Mouse (Mus musculus): ENCODE measurements around the gene Insl3. TPM values are rescaled to one million over a fixed set of nuclear protein-coding genes. Genes with fewer than 3 reads are reported as not detected.
"Not testable (repeated sequence)": the region's sequence is repeated elsewhere in the genome, so short reads cannot be mapped to it uniquely, and the experiment has no call there.

The Insl3 gene
- total RNA-seq, 2 experiments from 2014 or later = 1.0 to 1.2 TPM

DNA sequence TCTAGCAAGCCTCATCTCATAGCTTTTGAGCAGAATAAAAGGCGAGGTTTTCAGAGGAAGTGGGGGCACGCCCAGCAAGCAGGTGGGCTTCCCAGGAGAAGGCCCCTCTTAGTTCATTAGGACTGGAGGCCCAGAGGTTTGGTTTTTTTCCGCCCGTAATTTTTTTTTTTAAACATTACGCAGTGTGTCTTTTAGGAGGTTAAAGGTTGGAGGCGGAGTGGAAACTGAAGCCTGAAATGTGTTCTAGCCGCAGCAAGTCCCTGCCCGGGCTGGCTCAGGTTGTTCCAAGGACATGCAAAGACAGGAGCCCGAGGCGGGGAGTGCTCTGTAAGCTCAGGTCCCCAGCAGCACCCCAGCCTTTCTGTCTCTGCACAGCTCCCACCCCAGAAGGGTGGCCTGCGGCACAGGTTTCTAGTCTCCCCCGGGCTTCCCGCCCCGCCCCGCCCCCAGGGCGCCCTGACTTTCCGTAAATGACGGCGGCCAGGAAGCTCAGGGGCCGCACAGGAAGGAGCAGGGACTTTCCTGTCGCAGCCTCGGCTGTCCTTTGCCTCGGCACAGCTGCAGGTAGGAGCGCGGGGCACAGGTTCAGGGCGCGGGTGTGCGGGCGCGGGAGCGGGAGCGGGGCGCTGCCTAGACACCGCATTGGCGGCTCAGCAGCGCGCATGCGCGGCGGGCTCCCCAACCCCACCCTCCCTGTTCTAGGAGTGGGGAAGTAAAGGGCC is 12.8 kb upstream of the Insl3 start, which contains the start of gene Jak3:
Gene Jak3, plus strand, starts transcription at position 277 of the 722 bp plus-strand sequence.
- peak in 1 of 2 experiments; percentile 47 for DNase-seq
- intact Hi-C loops (cut with DNase I) = no loop called here

GRCm38 (mm10) chr8:71676803-71677202 is 12.2 kb upstream of the Insl3 start:
- intact Hi-C loops (cut with DNase I) = no loop called here

DNA sequence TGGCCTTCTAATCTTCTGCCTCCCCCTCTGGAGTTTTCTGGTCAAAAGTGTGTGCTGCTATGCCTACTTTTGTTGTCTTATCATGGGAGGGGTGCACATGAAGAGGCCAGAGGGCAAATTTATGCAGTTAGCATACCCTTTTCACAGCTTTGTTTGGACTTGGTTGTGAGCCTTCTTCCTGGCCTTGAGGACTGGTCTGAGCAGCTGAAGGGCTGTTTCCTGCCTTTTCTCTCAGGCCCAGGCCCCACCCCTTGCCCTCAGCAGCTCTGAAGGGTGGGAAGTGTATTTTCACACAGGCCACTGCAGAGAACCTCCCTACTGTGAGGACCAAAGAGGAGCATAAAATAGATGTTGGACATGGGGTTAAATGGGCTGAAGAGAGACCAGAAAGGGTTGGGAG is 11.5 kb upstream of the Insl3 start:
- DNase-seq = no peak
- intact Hi-C loops (cut with DNase I) = no loop called here

More at GRCm38 (mm10) chr8:71676803-71677202, 12.2 kb upstream of the Insl3 start:
- no peak for DNase-seq

DNA sequence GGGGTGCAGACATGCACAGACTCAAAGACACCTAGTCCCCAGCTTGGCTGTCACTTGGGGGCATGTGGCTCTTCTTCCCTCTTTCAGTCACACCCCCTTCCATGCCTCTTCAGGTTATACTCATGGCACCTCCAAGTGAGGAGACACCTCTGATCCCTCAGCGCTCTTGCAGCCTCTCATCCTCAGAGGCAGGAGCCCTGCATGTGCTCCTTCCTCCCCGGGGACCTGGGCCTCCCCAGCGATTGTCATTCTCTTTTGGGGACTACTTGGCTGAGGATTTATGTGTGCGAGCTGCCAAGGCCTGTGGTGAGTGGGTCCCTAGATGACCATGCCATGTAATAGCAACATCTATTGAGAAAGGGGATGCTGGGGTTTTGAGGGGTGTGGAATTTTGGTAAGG is 10.8 kb upstream of the Insl3 start:
- no peak for DNase-seq
- intact Hi-C loops (cut with DNase I) = no loop called here

GRCm38 (mm10) chr8:71679116-71679515 is 9.9 kb upstream of the Insl3 start:
- no peak for DNase-seq
- intact Hi-C loops (cut with DNase I) = no loop called here

DNA sequence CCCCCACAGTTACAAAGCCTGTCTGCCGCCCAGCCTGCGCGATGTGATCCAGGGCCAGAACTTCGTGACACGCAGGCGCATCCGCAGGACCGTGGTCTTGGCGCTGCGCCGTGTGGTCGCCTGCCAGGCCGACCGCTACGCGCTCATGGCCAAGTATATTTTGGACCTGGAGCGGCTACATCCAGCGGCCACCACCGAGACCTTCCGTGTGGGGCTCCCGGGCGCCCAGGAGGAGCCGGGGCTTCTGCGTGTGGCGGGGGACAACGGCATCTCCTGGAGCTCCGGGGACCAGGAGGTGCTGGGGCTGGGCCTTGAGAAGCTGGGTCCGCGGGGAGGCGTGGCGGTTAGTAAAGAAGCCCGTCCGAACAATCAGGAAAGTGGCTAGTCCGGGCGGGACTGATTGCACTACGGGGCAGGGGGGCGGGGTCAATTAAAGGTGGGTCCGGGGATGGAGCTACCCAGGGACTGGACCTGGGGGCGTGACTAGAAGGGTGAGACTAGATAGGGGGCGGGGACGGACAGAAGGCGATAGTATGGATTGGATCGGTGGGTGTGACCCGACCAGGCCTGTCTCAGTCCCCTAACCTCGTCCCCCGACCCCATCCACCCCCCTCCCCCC is 9.4 kb upstream of the Insl3 start:
- no peak for DNase-seq
- intact Hi-C loops (cut with DNase I) = no loop called here

DNA sequence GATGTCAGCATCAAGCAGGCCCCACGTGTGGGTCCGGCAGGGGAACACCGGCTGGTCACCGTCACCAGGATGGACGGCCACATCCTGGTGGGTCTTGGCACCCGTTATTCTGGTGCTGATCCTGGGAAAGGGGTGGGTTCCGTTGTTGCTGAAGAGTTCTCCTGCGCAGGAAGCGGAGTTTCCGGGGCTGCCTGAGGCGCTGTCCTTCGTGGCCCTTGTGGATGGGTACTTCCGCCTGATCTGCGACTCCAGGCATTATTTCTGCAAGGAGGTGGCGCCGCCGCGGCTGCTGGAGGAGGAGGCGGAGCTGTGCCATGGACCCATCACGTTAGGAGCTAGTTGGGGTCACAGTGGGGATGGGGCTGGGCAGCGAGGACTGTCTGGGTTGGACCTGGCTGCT is 8.5 kb upstream of the Insl3 start:
- no peak for DNase-seq
- intact Hi-C loops (cut with DNase I) = no loop called here

GRCm38 (mm10) chr8:71681369-71681915 is 7.6 kb upstream of the Insl3 start:
- DNase-seq = no peak
- intact Hi-C loops (cut with DNase I) = no loop called here

- intact Hi-C loops (cut with DNase I) = no loop called here
- DNase-seq = no peak
These were observed 6.2 kb upstream of the Insl3 start for GRCm38 (mm10) chr8:71682832-71683231.

- intact Hi-C loops (cut with DNase I) = no loop called here
- DNase-seq = no peak
These were observed 4.3 kb upstream of the Insl3 start for GRCm38 (mm10) chr8:71684701-71685100.

GRCm38 (mm10) chr8:71685573-71685972 is 3.4 kb upstream of the Insl3 start:
- intact Hi-C loops (cut with DNase I) = no loop called here

DNA sequence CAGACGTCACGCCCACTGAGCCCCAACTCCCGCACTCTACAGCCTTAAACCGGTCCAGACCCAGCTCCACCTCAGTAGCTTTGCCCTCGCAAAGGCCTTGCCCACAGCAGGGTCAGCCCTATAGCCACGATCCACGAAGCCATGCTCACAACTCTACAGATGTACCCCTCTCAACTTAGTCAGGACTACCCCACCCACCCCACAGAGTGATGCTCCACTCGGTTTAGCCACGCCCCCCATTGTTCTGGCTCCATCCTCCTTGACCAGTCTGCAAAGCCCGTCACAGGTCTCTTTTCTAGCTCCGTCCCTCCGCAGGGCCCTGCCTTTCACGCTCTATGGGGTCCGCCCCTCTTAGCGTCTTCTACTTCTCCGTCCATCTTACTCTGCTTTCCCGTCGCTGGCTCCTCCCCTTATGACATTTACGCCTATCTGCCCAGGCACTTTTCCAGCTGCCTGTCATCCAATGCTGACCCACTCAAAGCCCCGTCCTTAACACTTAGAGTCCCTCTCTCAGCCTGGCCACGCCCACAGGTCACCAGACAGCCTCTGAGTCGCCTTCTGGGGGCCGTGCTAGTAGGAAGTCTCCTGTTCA is 2.8 kb upstream of the Insl3 start:
- no peak for DNase-seq
- intact Hi-C loops (cut with DNase I) = no loop called here

More at GRCm38 (mm10) chr8:71685573-71685972, 3.4 kb upstream of the Insl3 start:
- no peak for DNase-seq

DNA sequence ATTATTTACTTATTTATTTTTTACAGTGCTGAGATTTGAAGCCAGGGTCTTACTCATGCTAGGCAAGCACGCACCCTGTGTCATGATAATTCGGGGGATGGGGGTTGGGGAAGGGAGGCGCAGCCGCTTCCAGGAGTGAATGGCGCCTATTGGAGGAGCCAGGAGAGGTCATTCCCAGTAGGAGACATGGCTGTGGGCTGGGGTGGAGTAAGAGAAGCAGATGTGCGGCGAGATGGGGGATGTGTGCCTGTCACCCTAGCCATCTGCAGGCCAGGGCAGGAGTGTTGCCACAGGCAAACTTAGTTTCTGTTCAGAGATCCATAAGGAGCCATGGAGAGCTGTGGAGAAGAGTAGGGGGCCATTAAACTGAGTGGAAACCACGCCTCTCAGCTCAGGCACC is 1.4 kb upstream of the Insl3 start:
- intact Hi-C loops (cut with DNase I) = no loop called here
- peak in 1 of 2 experiments; percentile 2 for DNase-seq

DNA sequence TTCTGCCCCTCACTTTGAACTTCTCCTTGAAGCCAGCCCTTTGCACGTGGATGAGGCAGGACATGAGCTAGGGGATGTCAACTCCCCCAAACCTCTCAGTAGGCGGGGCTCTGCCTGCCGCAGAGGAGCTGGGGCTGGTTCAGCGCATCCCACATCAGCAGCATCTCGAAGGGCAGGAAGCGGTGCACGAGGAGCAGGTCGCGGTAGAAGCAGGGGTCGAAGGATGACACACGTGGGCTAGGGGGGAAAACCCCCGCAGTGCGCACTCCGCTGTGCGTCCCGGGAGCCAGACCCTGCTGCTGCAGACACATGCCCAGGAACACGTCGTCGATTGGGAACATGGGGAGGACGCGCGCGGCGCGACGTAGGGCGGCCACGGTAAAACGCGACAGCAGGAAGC is 3.5 kb downstream of the Insl3 start:
- no peak for DNase-seq
- intact Hi-C loops (cut with DNase I) = no loop called here

GRCm38 (mm10) chr8:71693166-71694041 is 4.4 kb downstream of the Insl3 start:
- intact Hi-C loops (cut with DNase I) = no loop called here
- DNase-seq = no peak

DNA sequence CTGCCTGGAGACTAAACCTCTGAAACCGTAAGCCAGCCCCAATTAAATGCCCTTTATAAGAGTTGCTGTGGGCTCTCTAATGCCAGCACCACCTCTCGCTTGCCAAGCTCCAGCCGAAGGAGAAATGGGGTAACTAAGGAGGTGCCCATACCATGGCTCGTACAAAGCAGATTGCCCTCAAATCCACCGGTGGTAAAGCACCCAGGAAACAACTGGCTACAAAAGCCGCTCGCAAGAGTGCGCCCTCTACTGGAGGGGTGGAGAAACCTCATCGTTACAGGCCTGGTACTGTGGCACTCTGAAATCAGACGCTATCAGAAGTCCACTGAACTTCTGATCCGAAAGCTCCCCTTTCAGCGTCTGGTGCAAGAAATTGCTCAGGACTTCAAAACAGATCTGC is 6.4 kb downstream of the Insl3 start:
- intact Hi-C loops (cut with DNase I) = not testable (repeated sequence)

GRCm38 (mm10) chr8:71700493-71701269 is 11.7 kb downstream of the Insl3 start:
- intact Hi-C loops (cut with DNase I) = loop anchor here (5.0 kb wide), 1 partner anchor 422 kb away; no protein-coding TSS in a partner anchor
- DNase-seq = peak in 1 of 2 experiments; percentile 39

More for the DNA sequence above, 6.4 kb downstream of the Insl3 start:
- DNase-seq = not testable (repeated sequence)

- DNase-seq = no peak
- intact Hi-C loops (cut with DNase I) = loop anchor here (5.0 kb wide), 1 partner anchor 421 kb away; no protein-coding TSS in a partner anchor
These were observed 12.5 kb downstream of the Insl3 start, which contains the start of gene B3gnt3 for GRCm38 (mm10) chr8:71701414-71702086. TSS of gene B3gnt3 (minus strand) at chr8:71701789.

DNA sequence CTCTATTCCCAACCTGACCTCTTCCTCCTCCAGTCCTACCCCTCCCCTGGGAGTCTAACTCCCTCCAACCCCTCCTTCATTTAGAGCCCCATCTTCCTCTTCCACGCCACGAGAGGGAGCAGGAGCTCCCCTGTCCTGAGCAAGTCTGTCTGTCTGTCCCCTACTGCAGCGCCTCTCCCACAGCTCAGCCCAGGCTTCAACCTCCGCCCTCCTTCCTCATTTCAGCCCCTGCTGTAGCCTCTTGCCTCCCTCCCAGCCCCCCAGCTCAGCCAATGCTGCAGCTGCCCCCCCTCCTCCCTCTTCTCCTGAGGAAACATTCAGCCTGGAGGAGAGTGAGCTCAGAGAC is 13.0 kb downstream of the Insl3 start:
- intact Hi-C loops (cut with DNase I) = loop anchor here (5.0 kb wide), 1 partner anchor 420 kb away; no protein-coding TSS in a partner anchor
- no peak for DNase-seq
